Mouse (Mus musculus) liver, embryonic 12.5 days (tissue): ENCODE data around the gene Tsfm. TPM values are rescaled to one million over a fixed set of nuclear protein-coding genes. Genes with fewer than 3 reads are reported as not detected.
A peak's percentile ranks its signal among the peaks of the same experiment; 100 is the strongest.
"Not testable (repeated sequence)": the region's sequence is repeated elsewhere in the genome, so short reads cannot be mapped to it uniquely, and the experiment has no call there.

Source experiments
- ATAC-seq: fragments of 200-750 bp; cut with Nextera tagmentation; 2 replicates; pipeline ENCODE4 v1.8.0; 2017; ENCODE audit warnings: moderate number of reproducible peaks, mild to moderate bottlenecking, moderate library complexity
- H3K27ac ChIP-seq: fragments of 300-500 bp; sonication (generic); 2 replicates; pipeline ENCODE4 v1.5.1; 2016; ENCODE audit warnings: mild to moderate bottlenecking
- H3K27me3 ChIP-seq: fragments of 300-500 bp; sonication (generic); replicated peaks from 2 replicates; pipeline ENCODE4 v1.6.1; 2016; ENCODE audit warnings: mild to moderate bottlenecking, moderate library complexity
- H3K36me3 ChIP-seq: fragments of 300-500 bp; sonication (generic); 2 replicates; pipeline ENCODE4 v1.6.1; 2016; ENCODE audit warnings: mild to moderate bottlenecking, moderate library complexity
- H3K4me1 ChIP-seq: fragments of 300-500 bp; sonication (generic); 2 replicates; pipeline ENCODE4 v1.6.1; 2016
- H3K4me2 ChIP-seq: fragments of 300-500 bp; sonication (generic); 2 replicates; pipeline ENCODE4 v1.6.1; 2016; ENCODE audit warnings: mild to moderate bottlenecking, moderate library complexity
- H3K4me3 ChIP-seq: fragments of 300-500 bp; sonication (generic); 2 replicates; pipeline ENCODE4 v1.5.1; 2016; ENCODE audit warnings: mild to moderate bottlenecking, moderate library complexity
- H3K9ac ChIP-seq: fragments of 300-500 bp; sonication (generic); 2 replicates; pipeline ENCODE4 v1.6.1; 2016; ENCODE audit warnings: mild to moderate bottlenecking, moderate library complexity
- H3K9me3 ChIP-seq: fragments of 300-500 bp; sonication (generic); replicated peaks from 2 replicates; pipeline ENCODE4 v1.6.1; 2016; ENCODE audit warnings: mild to moderate bottlenecking, moderate library complexity
- WGBS: fragments of 180-500 bp; shearing (Covaris S2); methylation state at CpG from one replicate; pipeline ENCODE4 v1.1.7; 2016; ENCODE audit not compliant: insufficient replicate concordance; 5-methylcytosine and 5-hydroxymethylcytosine counted together
- polyA plus RNA-seq: library from polyadenylated mRNA; unstranded; fragments of >200 nt; fragmentation: Nextera tagmentation; extraction: Ambion mirVana; gene quantifications from 2 replicates; pipeline ENCODE4 v1.2.1, GENCODE M21; 2016

Tsfm gene
- polyA plus RNA-seq: 72.3 and 75.5 TPM in 2 replicates

DNA sequence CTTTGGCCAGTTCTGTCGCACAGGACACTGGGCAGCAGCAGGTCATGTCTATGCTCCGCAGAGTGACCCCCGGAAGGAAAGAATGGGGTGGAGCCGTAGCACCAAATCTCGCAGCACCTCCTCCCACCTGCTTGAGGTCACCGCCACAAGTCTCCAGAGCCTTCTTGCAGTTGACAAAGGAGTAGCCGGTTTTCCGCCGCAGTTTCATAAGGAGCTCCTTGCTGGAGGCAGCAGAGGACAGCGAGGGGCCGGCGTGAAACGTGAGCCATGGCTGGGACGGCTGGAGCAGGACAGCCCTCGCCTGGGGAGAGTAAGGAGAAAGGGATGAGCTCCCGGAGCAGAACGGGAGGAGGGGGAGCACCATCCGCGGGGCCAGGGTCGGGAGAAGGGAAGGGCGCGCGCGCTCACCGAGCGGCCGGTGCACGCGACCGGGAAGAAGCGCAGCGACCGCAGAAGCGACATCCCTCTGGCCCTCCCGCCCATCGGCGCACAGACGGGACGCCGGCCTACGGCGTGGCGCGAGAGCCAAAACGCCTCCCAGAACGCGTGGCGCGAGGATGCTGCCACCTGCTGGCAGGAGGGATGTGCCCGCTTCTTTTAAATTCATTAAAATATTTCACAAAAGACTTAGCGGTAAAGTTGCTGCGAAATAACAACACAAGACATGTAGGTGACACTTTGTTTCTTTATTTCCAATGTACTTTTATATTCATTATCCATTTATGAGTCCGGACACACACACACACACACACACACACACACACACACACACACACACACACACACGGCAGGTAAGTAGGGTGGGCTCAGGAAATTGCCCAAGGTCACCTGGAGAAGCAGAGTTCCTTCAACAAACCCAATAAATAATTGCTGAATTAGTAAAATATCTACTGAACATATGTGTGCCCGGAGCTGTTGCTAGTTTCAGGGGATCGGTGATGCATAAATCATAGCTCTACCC lies at the start of gene Tsfm:
TSS of gene Tsfm (minus strand) at position 505 of the 961 bp plus-strand sequence.
- H3K4me1 ChIP-seq: peaks cover 14% of the 10 kb centered on the region
- no peaks in the 10 kb centered on the region for H3K9me3 ChIP-seq
- peak within 1 kb of the TSS; percentile 86 for H3K9ac ChIP-seq
- 6% methylated on average over 53 of the region's 56 CpGs for WGBS
- peak within 1 kb of the TSS; percentile 75 for H3K27ac ChIP-seq
- peaks cover 39% of the 10 kb centered on the region for H3K36me3 ChIP-seq
- H3K4me2 ChIP-seq: peak within 1 kb of the TSS; percentile 94
- no peaks in the 10 kb centered on the region; the same call in 1 of the 2 replicates for H3K27me3 ChIP-seq
- peak within 1 kb of the TSS; percentile 87 for H3K4me3 ChIP-seq
- peak; percentile 87 for ATAC-seq

DNA sequence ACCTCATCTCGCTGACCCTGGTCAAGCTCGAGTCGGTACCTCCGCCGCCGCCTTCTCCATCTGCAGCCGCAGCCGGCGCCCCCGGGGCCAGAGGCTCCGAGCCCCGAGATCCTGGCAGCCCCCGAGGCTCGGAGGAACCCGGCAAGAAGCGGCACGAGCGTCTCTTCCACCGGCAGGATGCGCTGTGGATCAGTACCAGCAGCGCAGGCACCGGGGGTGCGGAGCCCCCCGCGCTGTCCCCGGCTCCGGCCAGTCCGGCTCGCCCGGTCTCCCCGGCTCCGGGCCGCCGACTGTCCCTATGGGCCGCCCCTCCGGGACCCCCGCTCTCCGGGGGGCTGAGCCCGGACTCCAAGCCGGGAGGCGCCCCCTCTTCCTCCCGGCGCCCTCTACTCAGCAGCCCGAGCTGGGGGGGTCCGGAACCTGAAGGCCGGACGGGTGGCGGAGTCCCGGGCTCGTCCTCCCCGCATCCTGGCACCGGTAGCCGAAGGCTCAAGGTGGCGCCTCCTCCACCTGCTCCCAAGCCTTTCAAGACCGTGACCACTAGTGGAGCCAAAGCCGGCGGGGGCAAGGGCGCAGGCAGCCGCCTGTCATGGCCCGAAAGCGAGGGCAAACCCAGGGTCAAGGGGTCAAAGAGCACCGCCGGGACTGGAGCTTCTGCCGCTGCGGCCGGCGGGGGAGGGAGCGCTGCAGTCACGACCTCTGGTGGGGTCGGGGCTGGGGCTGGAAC lies 49.2 kb upstream of the Tsfm start:
- ATAC-seq: no peak
- Histone ChIP-seq H3K27ac (no peak overlapping the region), H3K4me2 (peak overlapping the region; percentile 77), H3K9me3 (no peaks in the 10 kb centered on the region), H3K4me3 (peak overlapping the region; percentile 53), H3K4me1 (peaks cover 75% of the 10 kb centered on the region), H3K36me3 (no peaks in the 10 kb centered on the region), H3K9ac (peak overlapping the region; percentile 24), H3K27me3 (peaks cover 89% of the 10 kb centered on the region)
- WGBS: 22% methylated on average over 65 of the region's 70 CpGs

DNA sequence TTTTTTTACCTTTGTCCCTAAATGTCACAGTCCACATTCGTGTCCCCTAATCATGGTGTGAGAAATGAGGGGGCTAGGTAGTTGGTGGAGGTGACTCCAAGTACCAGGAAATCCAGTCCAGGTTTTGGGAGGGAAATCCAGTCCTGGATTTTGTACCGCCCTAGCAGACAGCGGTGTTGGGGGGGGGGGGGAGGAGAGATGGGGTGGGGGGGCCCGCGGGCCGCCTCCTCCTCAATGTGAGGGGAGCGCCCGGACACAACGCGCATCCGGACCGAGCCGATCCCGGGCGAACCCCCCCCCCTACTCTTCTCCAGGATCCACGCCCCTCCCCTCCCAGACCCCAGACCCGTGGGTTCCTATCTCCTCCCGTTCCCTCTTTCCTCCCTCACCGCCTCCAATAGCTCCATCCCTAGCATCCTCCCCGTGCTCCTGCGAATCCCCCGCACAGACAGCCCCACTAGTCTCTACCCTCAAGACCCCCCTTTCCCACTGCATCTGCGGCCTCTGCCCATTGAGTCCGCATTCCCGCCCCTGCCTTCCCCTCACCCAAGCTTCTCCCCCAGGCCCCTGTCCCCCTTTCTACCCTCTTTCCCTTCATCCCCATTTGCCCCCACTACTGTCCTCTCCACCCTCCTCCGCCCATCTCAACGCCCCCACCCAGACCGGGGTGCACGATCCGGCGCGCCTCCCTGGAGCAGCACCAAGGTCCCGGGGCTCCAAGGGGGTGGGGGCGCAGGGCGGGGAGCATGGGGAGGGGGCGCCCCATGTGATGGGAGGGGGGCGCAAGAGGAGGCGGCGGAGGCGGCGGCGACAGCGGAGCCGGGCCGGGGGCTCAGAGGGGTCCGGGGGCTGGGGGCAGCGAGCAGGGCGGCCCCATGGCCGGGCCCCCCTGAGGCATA lies 48.3 kb upstream of the Tsfm start:
- no peak for ATAC-seq
- Histone ChIP-seq H3K9me3 (no peaks in the 10 kb centered on the region), H3K36me3 (no peaks in the 10 kb centered on the region), H3K4me3 (peak overlapping the region; percentile 53), H3K27ac (no peak overlapping the region), H3K9ac (peak overlapping the region; percentile 24), H3K4me2 (peak overlapping the region; percentile 77), H3K27me3 (peaks cover 89% of the 10 kb centered on the region), H3K4me1 (peaks cover 75% of the 10 kb centered on the region)
- WGBS: 7% methylated on average over 42 of the region's 49 CpGs

DNA sequence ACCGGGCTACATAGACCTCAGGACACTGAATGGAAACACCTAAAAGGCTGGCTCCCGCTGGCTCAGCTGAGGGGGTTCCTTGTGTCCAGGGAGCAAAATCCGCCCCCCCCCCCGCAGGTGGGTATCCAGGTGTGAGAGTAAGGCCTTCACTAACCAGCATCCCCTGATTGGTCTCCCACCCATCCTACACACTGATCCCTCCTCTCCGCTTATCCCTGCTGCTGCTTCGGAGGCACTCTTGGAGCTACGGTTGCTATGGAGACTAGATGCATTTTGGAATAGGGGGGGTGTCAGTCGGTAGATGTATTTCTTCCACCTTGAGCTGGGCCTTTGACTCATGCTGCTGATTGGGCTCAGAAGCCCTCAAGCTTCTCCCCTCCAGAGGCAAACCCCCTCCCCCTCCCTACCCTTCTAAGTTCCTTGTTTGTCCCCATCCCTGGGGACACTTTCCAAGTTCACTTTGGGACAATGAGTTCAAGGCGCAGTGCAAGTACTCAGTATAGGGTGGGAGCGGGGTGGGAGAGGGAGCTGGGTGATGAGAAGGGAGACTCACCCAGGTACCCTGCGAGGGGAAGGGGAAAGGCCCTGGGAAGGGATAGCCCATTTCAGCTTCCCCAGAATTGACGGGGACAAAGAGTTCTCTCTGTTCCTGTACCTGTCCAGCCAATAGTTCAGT lies 47.5 kb upstream of the Tsfm start:
- H3K36me3 ChIP-seq: no peaks in the 10 kb centered on the region
- peak overlapping the region; percentile 53; the same call in 1 of the 2 replicates for H3K4me3 ChIP-seq
- peaks cover 75% of the 10 kb centered on the region for H3K4me1 ChIP-seq
- no peaks in the 10 kb centered on the region for H3K9me3 ChIP-seq
- ATAC-seq: no peak
- H3K27ac ChIP-seq: no peak overlapping the region
- no peak overlapping the region for H3K9ac ChIP-seq
- WGBS: 31% methylated on average over 12 of the region's 12 CpGs
- peaks cover 81% of the 10 kb centered on the region for H3K27me3 ChIP-seq
- peak overlapping the region; percentile 77 for H3K4me2 ChIP-seq

DNA sequence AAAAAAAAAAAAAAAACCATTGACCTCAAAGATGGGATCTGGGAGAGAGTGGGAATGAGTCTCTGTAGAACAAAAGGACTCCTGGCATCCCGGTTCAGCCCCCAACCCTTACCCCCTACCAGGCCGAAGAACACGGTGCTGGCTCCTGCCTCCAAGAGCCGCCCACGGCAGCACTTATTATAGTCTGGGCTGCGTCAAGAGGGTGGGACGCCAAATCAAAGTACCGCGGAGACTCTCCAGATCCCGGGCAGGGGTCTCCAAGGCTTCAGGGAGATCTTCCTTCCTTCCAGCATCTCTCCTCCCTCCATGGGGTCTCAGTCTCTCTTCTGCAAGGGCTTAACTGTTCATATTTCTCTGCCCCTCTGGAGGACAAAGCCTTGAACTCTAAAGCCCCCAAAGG lies 46.9 kb upstream of the Tsfm start:
- H3K36me3 ChIP-seq: no peaks in the 10 kb centered on the region
- no peak overlapping the region for H3K4me3 ChIP-seq
- WGBS: 52% methylated on average over 10 of the region's 10 CpGs
- H3K9me3 ChIP-seq: no peaks in the 10 kb centered on the region
- H3K4me2 ChIP-seq: no peak overlapping the region
- no peak overlapping the region for H3K27ac ChIP-seq
- H3K9ac ChIP-seq: no peak overlapping the region
- H3K4me1 ChIP-seq: peaks cover 74% of the 10 kb centered on the region
- peaks cover 75% of the 10 kb centered on the region for H3K27me3 ChIP-seq
- no peak for ATAC-seq

DNA sequence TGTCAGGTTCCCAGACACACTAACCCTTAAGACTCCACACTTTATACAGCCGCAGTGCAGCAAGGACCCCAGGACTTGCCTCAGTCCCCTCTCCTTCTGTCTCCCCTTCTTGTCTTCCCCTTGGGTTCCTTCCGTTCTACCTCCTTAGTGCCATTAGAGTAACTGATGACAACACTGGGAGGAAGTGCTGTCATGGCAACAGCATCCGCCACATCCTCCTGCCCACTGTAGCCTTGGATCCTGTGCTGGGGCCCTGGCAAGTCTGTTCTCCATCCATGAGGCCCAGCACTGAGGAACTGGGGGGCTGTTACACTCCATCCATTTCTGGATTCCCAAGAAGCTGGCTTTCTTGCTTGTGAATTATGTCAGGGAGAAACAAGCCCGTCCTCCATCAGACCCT lies 45.4 kb upstream of the Tsfm start:
- peaks cover 60% of the 10 kb centered on the region for H3K27me3 ChIP-seq
- H3K9me3 ChIP-seq: no peaks in the 10 kb centered on the region
- H3K27ac ChIP-seq: no peak overlapping the region
- H3K9ac ChIP-seq: no peak overlapping the region
- peaks cover 64% of the 10 kb centered on the region for H3K4me1 ChIP-seq
- H3K36me3 ChIP-seq: no peaks in the 10 kb centered on the region
- peak overlapping the region; percentile 58 for H3K4me2 ChIP-seq
- H3K4me3 ChIP-seq: peak overlapping the region; percentile 43
- no peak for ATAC-seq
- 28% methylated on average over 4 of the region's 4 CpGs for WGBS

DNA sequence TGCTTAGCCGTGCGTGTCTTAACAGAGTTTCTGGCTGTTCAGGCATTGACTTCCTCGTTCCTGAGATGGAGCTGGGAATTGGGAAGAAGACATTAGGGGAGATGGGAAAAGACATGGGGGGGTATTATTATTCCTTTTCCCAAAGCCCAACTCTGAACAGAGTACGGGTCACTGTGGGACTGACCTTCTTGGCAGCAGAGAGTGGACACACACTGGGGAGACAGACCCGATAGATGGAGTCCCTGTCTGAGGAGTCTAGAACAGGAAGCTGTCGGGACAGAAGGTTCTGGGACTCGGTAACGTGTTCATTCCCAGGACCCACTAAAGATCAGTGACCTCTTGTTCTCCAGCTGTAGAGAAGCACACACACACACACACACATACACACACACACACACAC lies 45.0 kb upstream of the Tsfm start:
- Histone ChIP-seq H3K36me3 (no peaks in the 10 kb centered on the region), H3K9ac (peak overlapping the region; percentile 43), H3K27me3 (peaks cover 56% of the 10 kb centered on the region), H3K4me1 (peaks cover 64% of the 10 kb centered on the region), H3K4me3 (peak overlapping the region; percentile 43), H3K27ac (no peak overlapping the region), H3K4me2 (peak overlapping the region; percentile 58), H3K9me3 (no peaks in the 10 kb centered on the region)
- no peak for ATAC-seq
- WGBS: 19% methylated on average over 8 of the region's 8 CpGs

DNA sequence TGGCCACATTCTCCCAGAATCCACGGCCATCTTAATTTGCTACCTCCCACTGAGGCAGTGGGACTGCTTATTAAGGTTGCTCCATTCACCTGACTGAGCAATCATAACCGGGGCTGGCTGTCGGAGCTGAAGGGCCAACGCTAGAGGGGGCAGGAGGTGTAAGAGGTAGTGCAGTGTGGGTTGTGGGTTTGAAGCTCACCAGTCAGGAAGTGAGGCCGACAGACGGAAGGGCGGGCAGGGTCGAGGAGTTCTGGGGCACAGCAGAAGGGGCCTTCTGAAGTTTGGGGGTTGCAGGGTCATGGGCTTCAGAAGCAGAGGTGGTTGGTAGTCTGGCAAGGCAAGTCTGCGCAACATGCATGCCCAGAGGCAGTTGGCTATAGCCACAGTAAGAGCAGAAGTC lies 44.4 kb upstream of the Tsfm start, which contains the start of gene Agap2:
TSS of gene Agap2 (plus strand) at position 205 of the 400 bp plus-strand sequence.
- Histone ChIP-seq H3K27ac (no peak within 1 kb of the TSS), H3K27me3 (peaks cover 50% of the 10 kb centered on the region), H3K4me3 (peak within 1 kb of the TSS; percentile 43), H3K36me3 (no peaks in the 10 kb centered on the region), H3K4me1 (peaks cover 59% of the 10 kb centered on the region), H3K4me2 (peak within 1 kb of the TSS; percentile 58), H3K9me3 (no peaks in the 10 kb centered on the region), H3K9ac (peak within 1 kb of the TSS; percentile 43)
- 16% methylated on average over 9 of the region's 9 CpGs for WGBS
- 0 out of 2 replicates have a peak, but pooled peaks have one; percentile 25 for ATAC-seq

DNA sequence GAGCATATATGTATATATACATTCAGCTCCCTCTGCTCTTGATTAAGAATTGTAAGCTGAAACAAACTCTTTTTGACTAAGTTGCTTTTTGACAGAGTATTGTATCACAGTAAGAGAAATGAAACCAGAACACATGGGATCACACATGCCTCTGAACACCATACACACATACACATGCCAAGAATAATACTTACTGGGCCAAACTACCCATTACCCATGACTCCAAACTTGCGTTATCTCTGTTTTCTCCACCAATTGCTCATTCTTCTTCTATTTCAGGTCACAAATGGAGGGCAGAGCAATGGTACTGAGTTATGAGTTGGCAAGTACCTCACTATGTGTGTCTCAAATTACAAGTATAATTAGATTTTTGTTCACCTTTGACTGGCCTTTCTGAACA lies 43.3 kb upstream of the Tsfm start:
- no peak overlapping the region for H3K9ac ChIP-seq
- WGBS: 91% methylated on average over 1 of the region's 1 CpGs
- H3K27me3 ChIP-seq: peaks cover 39% of the 10 kb centered on the region
- no peak overlapping the region for H3K4me2 ChIP-seq
- no peak for ATAC-seq
- H3K4me1 ChIP-seq: peaks cover 57% of the 10 kb centered on the region
- H3K9me3 ChIP-seq: no peaks in the 10 kb centered on the region
- H3K4me3 ChIP-seq: no peak overlapping the region
- no peak overlapping the region for H3K27ac ChIP-seq
- no peaks in the 10 kb centered on the region; the same call in 1 of the 2 replicates for H3K36me3 ChIP-seq

DNA sequence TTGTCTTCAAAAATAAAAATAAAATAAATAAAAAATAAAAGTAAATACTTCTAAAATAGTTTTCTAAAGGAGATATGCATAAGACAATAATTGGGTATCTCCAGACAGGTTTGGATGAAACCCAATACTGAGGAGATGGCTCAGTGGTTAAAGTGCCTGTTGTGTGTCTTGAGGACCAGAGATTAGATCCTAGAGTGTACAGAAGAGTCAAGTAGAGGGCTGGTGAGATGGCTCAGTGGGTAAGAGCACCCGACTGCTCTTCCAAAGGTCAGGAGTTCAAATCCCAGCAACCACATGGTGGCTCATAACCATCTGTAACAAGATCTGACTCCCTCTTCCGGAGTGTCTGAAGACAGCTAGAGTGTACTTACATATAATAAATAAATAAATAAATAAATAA lies 42.3 kb upstream of the Tsfm start:
- H3K36me3 ChIP-seq, ATAC-seq: not testable (repeated sequence)
- WGBS: 69% methylated on average over 2 of the region's 2 CpGs

DNA sequence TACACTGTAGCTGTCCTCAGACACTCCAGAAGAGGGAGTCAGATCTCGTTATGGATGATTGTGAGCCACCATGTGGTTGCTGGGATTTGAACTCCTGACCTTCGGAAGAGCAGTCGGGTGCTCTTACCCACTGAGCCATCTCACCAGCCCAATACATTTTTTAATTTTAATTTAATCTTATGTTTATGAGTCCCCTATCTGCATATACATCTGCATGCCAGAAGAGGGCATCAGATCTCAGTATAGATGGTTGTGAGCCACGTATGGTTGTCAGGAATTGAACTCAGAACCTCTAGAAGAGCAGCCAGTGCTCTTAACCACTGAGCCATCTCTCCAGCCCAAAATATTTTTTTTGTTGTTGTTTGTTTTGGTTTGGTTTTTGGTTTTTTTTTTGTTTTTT lies 41.6 kb upstream of the Tsfm start:
- H3K9me3 ChIP-seq, H3K9ac ChIP-seq, ATAC-seq, H3K4me3 ChIP-seq, H3K27ac ChIP-seq, H3K4me2 ChIP-seq: not testable (repeated sequence)
- peaks cover 16% of the 10 kb centered on the region for H3K36me3 ChIP-seq
- peaks cover 23% of the 10 kb centered on the region for H3K27me3 ChIP-seq
- 86% methylated on average over 4 of the region's 4 CpGs for WGBS
- H3K4me1 ChIP-seq: peaks cover 54% of the 10 kb centered on the region

More for the DNA sequence above, 42.3 kb upstream of the Tsfm start:
- not testable (repeated sequence) for H3K4me2 ChIP-seq, H3K9ac ChIP-seq, H3K4me3 ChIP-seq, H3K9me3 ChIP-seq, H3K27ac ChIP-seq
- Histone ChIP-seq H3K4me1 (peaks cover 57% of the 10 kb centered on the region), H3K27me3 (peaks cover 29% of the 10 kb centered on the region)
